Mouse (Mus musculus) thymus, adult 2 months (tissue): Measurements from ENCODE around the gene Tubb4a. TPM values are rescaled to one million over a fixed set of nuclear protein-coding genes. Genes with fewer than 3 reads are reported as not detected.

Experiments
- DNase-seq: peaks from one replicate; pipeline ENCODE4 v3.0.0; 2021
- H3K27ac ChIP-seq: fragments of 200-500 bp; 2 replicates; pipeline ENCODE4 v1.5.1; 2012; ENCODE audit warnings: low read length, control low read depth; ENCODE audit not compliant: control insufficient read depth, insufficient read depth
- H3K27me3 ChIP-seq: fragments of 200-500 bp; 2 replicates; pipeline ENCODE4 v1.6.1; 2012; ENCODE audit warnings: mild to moderate bottlenecking, low read length, moderate library complexity, mixed read lengths; ENCODE audit not compliant: control insufficient read depth, insufficient read depth
- H3K36me3 ChIP-seq: fragments of 200-500 bp; 2 replicates; pipeline ENCODE4 v1.6.1; 2012; ENCODE audit warnings: mild to moderate bottlenecking, low read length, moderate library complexity; ENCODE audit not compliant: control insufficient read depth, insufficient read depth
- H3K4me1 ChIP-seq: fragments of 200-500 bp; replicated peaks from 2 replicates; pipeline ENCODE4 v1.6.1; 2012; ENCODE audit warnings: low read length; ENCODE audit not compliant: control insufficient read depth, insufficient read depth
- H3K4me3 ChIP-seq: fragments of 200-500 bp; 2 replicates; pipeline ENCODE4 v1.5.1; 2012; ENCODE audit warnings: mild to moderate bottlenecking, low read length, control low read depth, moderate library complexity; ENCODE audit not compliant: control insufficient read depth, insufficient read depth
- CTCF ChIP-seq: fragments of 200-500 bp; IDR thresholded peaks from 2 replicates; pipeline ENCODE4 v1.5.1; 2012; ENCODE audit warnings: mild to moderate bottlenecking, control low read depth, low read length, moderate library complexity, borderline replicate concordance; ENCODE audit not compliant: control insufficient read depth, poor library complexity, insufficient read depth; ENCODE audit errors: extremely low read depth
- POLR2A ChIP-seq: fragments of 200-500 bp; IDR thresholded peaks from 2 replicates; pipeline ENCODE4 v1.6.1; 2012; ENCODE audit warnings: mild to moderate bottlenecking, low read length, control low read depth, moderate library complexity; ENCODE audit not compliant: control insufficient read depth, poor library complexity, insufficient read depth; ENCODE audit errors: extremely low read depth
- WGBS: fragments of 180-500 bp; shearing (Covaris S2); methylation state at CpG from one replicate; pipeline ENCODE4 v1.1.7; 2018; 5-methylcytosine and 5-hydroxymethylcytosine counted together
- polyA plus RNA-seq: library from polyadenylated mRNA; depleted of rRNA; stranded (reverse); fragments of >200 nt; gene quantifications from 2 replicates; pipeline ENCODE4 v1.2.3, GENCODE M21; 2012

The Tubb4a gene
- polyA plus RNA-seq, 1 experiment, result 5.5 TPM

- H3K4me3 ChIP-seq, result no peak overlapping the region
- TF ChIP-seq POLR2A (no peak), CTCF (no peak)
- peaks cover 12% of the 10 kb centered on the region for H3K36me3 ChIP-seq
- H3K27me3 ChIP-seq, result no peaks in the 10 kb centered on the region
- H3K27ac ChIP-seq, result no peak overlapping the region
- WGBS, result 79% methylated on average over 11 of the region's 11 CpGs
- H3K4me1 ChIP-seq, result peaks cover 12% of the 10 kb centered on the region
- DNase-seq, result no peak
Observed at GRCm38 (mm10) chr17:57070699-57071098, 16.9 kb downstream of the Tubb4a start.

GRCm38 (mm10) chr17:57070272-57070671 lies 17.3 kb downstream of the Tubb4a start:
- Histone ChIP-seq H3K36me3 (peaks cover 12% of the 10 kb centered on the region), H3K4me3 (no peak overlapping the region), H3K27ac (no peak overlapping the region), H3K4me1 (peaks cover 11% of the 10 kb centered on the region), H3K27me3 (no peaks in the 10 kb centered on the region)
- 48% methylated on average over 9 of the region's 9 CpGs for WGBS
- no peak for DNase-seq
- no peak for TF ChIP-seq CTCF
- TF ChIP-seq POLR2A, result no peak

- WGBS, result 93% methylated on average over 5 of the region's 5 CpGs
- Histone ChIP-seq H3K4me3 (no peak overlapping the region), H3K4me1 (peaks cover 7% of the 10 kb centered on the region), H3K27ac (no peak overlapping the region), H3K36me3 (peaks cover 12% of the 10 kb centered on the region), H3K27me3 (peaks cover 3% of the 10 kb centered on the region; the same call in 1 of the 2 replicates)
- no peak for DNase-seq
- TF ChIP-seq CTCF (no peak), POLR2A (no peak)
Observed at GRCm38 (mm10) chr17:57066908-57067307, 20.7 kb downstream of the Tubb4a start.

DNA sequence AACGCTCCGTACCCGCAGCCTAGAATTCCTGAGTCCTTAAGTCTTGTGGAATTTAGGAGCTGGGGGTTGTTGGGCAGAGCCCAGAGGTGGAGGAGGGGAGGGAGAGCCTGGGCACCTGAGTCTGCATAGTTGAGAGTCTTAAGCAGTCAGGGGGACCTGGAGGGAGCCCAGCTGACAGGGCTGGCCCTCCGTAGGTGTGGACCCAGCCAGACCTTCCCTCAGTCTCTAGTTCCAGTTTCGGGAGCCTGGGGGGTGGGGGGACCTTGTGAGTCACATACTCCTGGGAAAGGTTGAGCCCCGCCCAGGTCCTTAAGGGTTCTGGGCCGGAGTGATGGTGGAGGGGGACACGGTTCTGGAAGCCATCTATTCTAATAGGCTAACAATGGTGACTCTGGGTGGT lies 24.6 kb downstream of the Tubb4a start:
- Histone ChIP-seq H3K4me1 (peaks cover 24% of the 10 kb centered on the region), H3K27me3 (peaks cover 3% of the 10 kb centered on the region; the same call in 1 of the 2 replicates), H3K36me3 (no peaks in the 10 kb centered on the region; the same call in 1 of the 2 replicates), H3K27ac (no peak overlapping the region), H3K4me3 (no peak overlapping the region)
- DNase-seq, result no peak
- TF ChIP-seq CTCF (no peak), POLR2A (no peak)
- WGBS, result 86% methylated on average over 8 of the region's 8 CpGs

DNA sequence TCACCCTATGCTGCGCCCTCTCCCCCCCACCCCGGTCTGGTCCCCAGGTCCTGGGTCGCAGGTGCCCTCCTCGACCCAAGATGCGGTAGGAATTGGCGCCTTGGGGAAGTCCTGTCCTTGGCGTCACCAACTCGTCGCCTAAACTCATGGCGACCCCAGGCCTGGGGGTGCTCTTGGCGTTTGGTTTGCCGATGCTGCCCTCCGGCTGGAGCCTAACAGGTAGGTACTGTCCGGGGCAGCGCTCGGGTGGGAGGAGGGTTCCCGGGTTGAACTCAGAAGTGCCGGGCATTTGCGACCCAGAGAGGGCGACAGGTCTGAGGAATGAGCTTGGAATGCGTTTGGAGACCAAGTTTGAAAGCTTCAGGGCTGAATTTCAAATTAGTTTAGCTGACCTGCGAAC lies 25.0 kb downstream of the Tubb4a start:
- no peak for TF ChIP-seq CTCF
- TF ChIP-seq POLR2A, result no peak
- no peak for DNase-seq
- 21% methylated on average over 22 of the region's 22 CpGs for WGBS
- peaks cover 3% of the 10 kb centered on the region; the same call in 1 of the 2 replicates for H3K27me3 ChIP-seq
- H3K4me3 ChIP-seq, result peak overlapping the region; percentile 11
- H3K4me1 ChIP-seq, result peaks cover 26% of the 10 kb centered on the region
- no peak overlapping the region for H3K27ac ChIP-seq
- no peaks in the 10 kb centered on the region; the same call in 1 of the 2 replicates for H3K36me3 ChIP-seq

DNA sequence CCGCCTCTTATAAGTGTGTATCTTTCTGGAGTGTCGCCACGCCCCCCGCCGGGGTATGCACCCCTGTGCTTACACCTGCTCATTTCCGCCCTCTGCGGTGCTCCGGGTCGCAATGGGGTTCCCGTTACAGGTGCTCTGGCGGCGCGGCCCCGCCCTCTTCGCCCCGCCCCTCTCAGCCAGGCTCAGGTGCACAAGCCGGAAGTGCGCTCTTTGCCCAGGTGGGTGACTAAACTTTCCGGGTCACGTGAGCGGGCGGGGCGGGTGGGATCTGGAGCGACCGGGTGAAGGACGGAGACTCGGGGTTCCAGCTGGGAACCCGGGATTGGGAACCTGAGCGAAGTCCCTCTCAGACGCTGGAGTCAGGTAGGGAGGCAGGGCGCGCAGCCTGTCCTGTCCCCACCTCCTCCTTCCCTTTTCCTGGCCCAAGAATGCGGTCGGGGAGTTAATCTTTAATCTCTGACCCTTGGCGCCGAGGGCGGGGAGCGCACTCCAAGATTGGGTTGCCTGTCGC lies 25.5 kb downstream of the Tubb4a start:
- WGBS, result 2% methylated on average over 39 of the region's 39 CpGs
- DNase-seq, result peak; percentile 49

More for the DNA sequence above, 25.5 kb downstream of the Tubb4a start:
- no peak for TF ChIP-seq POLR2A
- TF ChIP-seq CTCF, result no peak
- H3K36me3 ChIP-seq, result no peaks in the 10 kb centered on the region; the same call in 1 of the 2 replicates
- no peak overlapping the region for H3K27ac ChIP-seq
- H3K4me3 ChIP-seq, result peak overlapping the region; percentile 11
- H3K27me3 ChIP-seq, result peaks cover 3% of the 10 kb centered on the region; the same call in 1 of the 2 replicates
- H3K4me1 ChIP-seq, result peaks cover 26% of the 10 kb centered on the region
